Mouse (Mus musculus) liver, embryonic 16.5 days (tissue): ENCODE measurements around the gene Rsph1. TPM values are rescaled to one million over a fixed set of nuclear protein-coding genes. Genes with fewer than 3 reads are reported as not detected.

ENCODE experiments used
- ATAC-seq: fragments of 200-750 bp; cut with Nextera tagmentation; 2 replicates; pipeline ENCODE4 v1.8.0; 2017; ENCODE audit warnings: low read depth, mild to moderate bottlenecking, moderate number of reproducible peaks, moderate library complexity
- H3K27ac ChIP-seq: fragments of 300-500 bp; sonication (generic); 2 replicates; pipeline ENCODE4 v1.5.1; 2014; ENCODE audit warnings: mild to moderate bottlenecking, low read length
- H3K27me3 ChIP-seq: fragments of 300-500 bp; sonication (generic); 2 replicates; pipeline ENCODE4 v1.6.1; 2014; ENCODE audit warnings: low read depth, low read length, mixed read lengths; ENCODE audit not compliant: control insufficient read depth, insufficient read depth
- H3K36me3 ChIP-seq: fragments of 300-500 bp; sonication (generic); 2 replicates; pipeline ENCODE4 v1.6.1; 2014; ENCODE audit warnings: mild to moderate bottlenecking; ENCODE audit not compliant: control insufficient read depth, insufficient read depth
- H3K4me1 ChIP-seq: fragments of 300-500 bp; sonication (generic); 2 replicates; pipeline ENCODE4 v1.6.1; 2014; ENCODE audit warnings: low read depth, low read length, mixed read lengths; ENCODE audit not compliant: control insufficient read depth
- H3K4me2 ChIP-seq: fragments of 300-500 bp; sonication (generic); 2 replicates; pipeline ENCODE4 v1.6.1; 2014; ENCODE audit warnings: low read depth, low read length, mixed read lengths
- H3K4me3 ChIP-seq: fragments of 300-500 bp; sonication (generic); 2 replicates; pipeline ENCODE4 v1.5.1; 2014; ENCODE audit warnings: low read depth, mild to moderate bottlenecking, low read length
- H3K9ac ChIP-seq: fragments of 300-500 bp; sonication (generic); 2 replicates; pipeline ENCODE4 v1.6.1; 2014; ENCODE audit warnings: low read depth, low read length
- H3K9me3 ChIP-seq: fragments of 300-500 bp; sonication (generic); replicated peaks from 2 replicates; pipeline ENCODE4 v1.6.1; 2016; ENCODE audit warnings: low read length; ENCODE audit not compliant: control insufficient read depth
- WGBS: fragments of 180-500 bp; shearing (Covaris S2); extraction: QIAGEN DNeasy Blood & Tissue Kit; methylation state at CpG from one replicate; pipeline ENCODE4 v1.1.7; 2014; ENCODE audit not compliant: insufficient replicate concordance; 5-methylcytosine and 5-hydroxymethylcytosine counted together
- polyA plus RNA-seq: library from polyadenylated mRNA; unstranded; fragments of >200 nt; fragmentation: Nextera tagmentation; extraction: Ambion mirVana; gene quantifications from 2 replicates; pipeline ENCODE4 v1.2.1, GENCODE M21; 2015

Gene Rsph1
- polyA plus RNA-seq, 1 experiment from 2014 or later: 0.19 TPM

GRCm38 (mm10) chr17:31282687-31283053 is 5.5 kb upstream of the Rsph1 start:
- WGBS: 34% methylated on average over 7 of the region's 7 CpGs
- no peak for ATAC-seq
- H3K4me3 ChIP-seq: no peak overlapping the region

GRCm38 (mm10) chr17:31281830-31282686 is 4.9 kb upstream of the Rsph1 start:
- no peaks in the 10 kb centered on the region for H3K9me3 ChIP-seq
- H3K4me3 ChIP-seq: no peak overlapping the region
- H3K27me3 ChIP-seq: no peaks in the 10 kb centered on the region
- no peak overlapping the region for H3K4me2 ChIP-seq
- H3K9ac ChIP-seq: no peak overlapping the region
- no peaks in the 10 kb centered on the region; the same call in 1 of the 2 replicates for H3K4me1 ChIP-seq
- no peaks in the 10 kb centered on the region for H3K36me3 ChIP-seq
- no peak for ATAC-seq
- no peak overlapping the region for H3K27ac ChIP-seq
- WGBS: 45% methylated on average over 19 of the region's 19 CpGs

More at GRCm38 (mm10) chr17:31282687-31283053, 5.5 kb upstream of the Rsph1 start:
- Histone ChIP-seq H3K4me1 (no peaks in the 10 kb centered on the region), H3K27ac (no peak overlapping the region), H3K36me3 (no peaks in the 10 kb centered on the region), H3K9ac (no peak overlapping the region), H3K4me2 (no peak overlapping the region), H3K27me3 (no peaks in the 10 kb centered on the region), H3K9me3 (no peaks in the 10 kb centered on the region)

GRCm38 (mm10) chr17:31280269-31280668 is 3.1 kb upstream of the Rsph1 start:
- no peaks in the 10 kb centered on the region for H3K27me3 ChIP-seq
- no peak overlapping the region for H3K4me2 ChIP-seq
- no peaks in the 10 kb centered on the region; the same call in 1 of the 2 replicates for H3K4me1 ChIP-seq
- H3K36me3 ChIP-seq: no peaks in the 10 kb centered on the region
- 15% methylated on average over 6 of the region's 6 CpGs for WGBS
- no peaks in the 10 kb centered on the region for H3K9me3 ChIP-seq
- ATAC-seq: no peak
- no peak overlapping the region for H3K4me3 ChIP-seq
- H3K27ac ChIP-seq: no peak overlapping the region
- H3K9ac ChIP-seq: no peak overlapping the region

- no peak for ATAC-seq
- H3K27me3 ChIP-seq: no peaks in the 10 kb centered on the region
- H3K9me3 ChIP-seq: no peaks in the 10 kb centered on the region
- H3K9ac ChIP-seq: no peak overlapping the region
- WGBS: 40% methylated on average over 9 of the region's 9 CpGs
- H3K36me3 ChIP-seq: no peaks in the 10 kb centered on the region
- no peak overlapping the region for H3K4me2 ChIP-seq
- H3K27ac ChIP-seq: no peak overlapping the region
- H3K4me1 ChIP-seq: no peaks in the 10 kb centered on the region; the same call in 1 of the 2 replicates
- H3K4me3 ChIP-seq: no peak overlapping the region
These were observed 2.4 kb upstream of the Rsph1 start for GRCm38 (mm10) chr17:31279541-31279940.

GRCm38 (mm10) chr17:31277931-31278330 is 748 bp upstream of the Rsph1 start:
- Histone ChIP-seq H3K27ac (no peak overlapping the region), H3K9ac (no peak overlapping the region), H3K4me1 (no peaks in the 10 kb centered on the region; the same call in 1 of the 2 replicates), H3K36me3 (no peaks in the 10 kb centered on the region), H3K9me3 (no peaks in the 10 kb centered on the region), H3K4me3 (no peak overlapping the region), H3K4me2 (no peak overlapping the region), H3K27me3 (no peaks in the 10 kb centered on the region)
- no peak for ATAC-seq
- whole genome bisulfite sequencing: 49% methylated on average over 4 of the region's 4 CpGs

- Histone ChIP-seq H3K9me3 (no peaks in the 10 kb centered on the region), H3K9ac (no peak overlapping the region), H3K4me1 (no peaks in the 10 kb centered on the region; the same call in 1 of the 2 replicates), H3K4me2 (peak overlapping the region; percentile 59), H3K27ac (no peak overlapping the region), H3K27me3 (no peaks in the 10 kb centered on the region), H3K36me3 (no peaks in the 10 kb centered on the region), H3K4me3 (peak overlapping the region; percentile 46)
- ATAC-seq: no peak
- WGBS: 30% methylated on average over 9 of the region's 9 CpGs
These were observed 819 bp downstream of the Rsph1 start for GRCm38 (mm10) chr17:31276207-31276921.

- no peaks in the 10 kb centered on the region for H3K36me3 ChIP-seq
- H3K27ac ChIP-seq: no peak overlapping the region
- H3K27me3 ChIP-seq: no peaks in the 10 kb centered on the region
- H3K4me2 ChIP-seq: no peak overlapping the region
- H3K9me3 ChIP-seq: no peaks in the 10 kb centered on the region
- H3K4me3 ChIP-seq: no peak overlapping the region
- no peak for ATAC-seq
- no peaks in the 10 kb centered on the region; the same call in 1 of the 2 replicates for H3K4me1 ChIP-seq
- no peak overlapping the region for H3K9ac ChIP-seq
- WGBS: 33% methylated on average over 6 of the region's 6 CpGs
These were observed 2.0 kb downstream of the Rsph1 start for GRCm38 (mm10) chr17:31275181-31275580.

GRCm38 (mm10) chr17:31273631-31274030 is 3.6 kb downstream of the Rsph1 start:
- Histone ChIP-seq H3K27me3 (no peaks in the 10 kb centered on the region), H3K36me3 (no peaks in the 10 kb centered on the region), H3K9me3 (no peaks in the 10 kb centered on the region), H3K4me2 (no peak overlapping the region), H3K27ac (no peak overlapping the region), H3K9ac (no peak overlapping the region), H3K4me1 (no peaks in the 10 kb centered on the region; the same call in 1 of the 2 replicates), H3K4me3 (no peak overlapping the region)
- 78% methylated on average over 8 of the region's 8 CpGs for WGBS
- ATAC-seq: no peak
